Mouse (Mus musculus) lung, postnatal 36 days (tissue): ENCODE results near the gene Arf6.
"Not testable (repeated sequence)": the region's sequence is repeated elsewhere in the genome, so short reads cannot be mapped to it uniquely, and the experiment has no call there.

Source experiments
- DNase-seq: peaks from one replicate; pipeline ENCODE4 v3.0.0; 2022; ENCODE audit warnings: mixed read lengths

The Arf6 gene

GRCm38 (mm10) chr12:69371854-69372671 is at the start of gene Arf6, which contains the start of gene Gm9887:
Gene Arf6, plus strand, starts transcription at chr12:69372150.
Gene Gm9887, minus strand, starts transcription at chr12:69372458.
- DNase-seq, result peak; percentile 97

- DNase-seq, result peak; percentile 60
Observed at GRCm38 (mm10) chr12:69331187-69331586, 40.8 kb upstream of the Arf6 start.

- DNase-seq, result peak; percentile 13
Observed at GRCm38 (mm10) chr12:69332147-69332546, 39.8 kb upstream of the Arf6 start.

GRCm38 (mm10) chr12:69333547-69333946 is 38.4 kb upstream of the Arf6 start:
- DNase-seq, result peak; percentile 73

GRCm38 (mm10) chr12:69349928-69350327 is 22.0 kb upstream of the Arf6 start:
- DNase-seq, result no peak

- DNase-seq, result no peak
Observed at GRCm38 (mm10) chr12:69351685-69352084, 20.3 kb upstream of the Arf6 start.

- DNase-seq, result peak; percentile 93
Observed at GRCm38 (mm10) chr12:69356546-69357299, 15.2 kb upstream of the Arf6 start, which contains the start of gene Nemf. Gene Nemf, minus strand, starts transcription at chr12:69357165.

- no peak for DNase-seq
Observed at GRCm38 (mm10) chr12:69357300-69357646, 14.7 kb upstream of the Arf6 start.

- peak; percentile 87 for DNase-seq
Observed at GRCm38 (mm10) chr12:69360655-69360996, 11.3 kb upstream of the Arf6 start.

- DNase-seq, result peak; percentile 99
Observed at GRCm38 (mm10) chr12:69360997-69361899, 10.7 kb upstream of the Arf6 start.

GRCm38 (mm10) chr12:69361919-69362318 is 10.0 kb upstream of the Arf6 start:
- DNase-seq, result no peak

GRCm38 (mm10) chr12:69362388-69362787 is 9.6 kb upstream of the Arf6 start:
- DNase-seq, result no peak

GRCm38 (mm10) chr12:69363110-69363509 is 8.8 kb upstream of the Arf6 start:
- not testable (repeated sequence) for DNase-seq

GRCm38 (mm10) chr12:69363899-69364762 is 7.8 kb upstream of the Arf6 start:
- peak; percentile 92 for DNase-seq

GRCm38 (mm10) chr12:69365757-69366156 is 6.2 kb upstream of the Arf6 start:
- no peak for DNase-seq

GRCm38 (mm10) chr12:69366424-69366823 is 5.5 kb upstream of the Arf6 start:
- no peak for DNase-seq

GRCm38 (mm10) chr12:69367557-69367956 is 4.4 kb upstream of the Arf6 start:
- no peak for DNase-seq

- DNase-seq, result no peak
Observed at GRCm38 (mm10) chr12:69370936-69371335, 1.0 kb upstream of the Arf6 start.

GRCm38 (mm10) chr12:69371421-69371853 is 513 bp upstream of the Arf6 start:
- DNase-seq, result peak; percentile 84

- peak; percentile 19 for DNase-seq
Observed at GRCm38 (mm10) chr12:69372731-69373331, 881 bp downstream of the Arf6 start.
